Mouse (Mus musculus): ENCODE measurements around the gene Oaf. TPM values are rescaled to one million over a fixed set of nuclear protein-coding genes. Genes with fewer than 3 reads are reported as not detected.

The Oaf gene
- polyA plus RNA-seq, 1 experiment from 2014 or later = 12.6 TPM

DNA sequence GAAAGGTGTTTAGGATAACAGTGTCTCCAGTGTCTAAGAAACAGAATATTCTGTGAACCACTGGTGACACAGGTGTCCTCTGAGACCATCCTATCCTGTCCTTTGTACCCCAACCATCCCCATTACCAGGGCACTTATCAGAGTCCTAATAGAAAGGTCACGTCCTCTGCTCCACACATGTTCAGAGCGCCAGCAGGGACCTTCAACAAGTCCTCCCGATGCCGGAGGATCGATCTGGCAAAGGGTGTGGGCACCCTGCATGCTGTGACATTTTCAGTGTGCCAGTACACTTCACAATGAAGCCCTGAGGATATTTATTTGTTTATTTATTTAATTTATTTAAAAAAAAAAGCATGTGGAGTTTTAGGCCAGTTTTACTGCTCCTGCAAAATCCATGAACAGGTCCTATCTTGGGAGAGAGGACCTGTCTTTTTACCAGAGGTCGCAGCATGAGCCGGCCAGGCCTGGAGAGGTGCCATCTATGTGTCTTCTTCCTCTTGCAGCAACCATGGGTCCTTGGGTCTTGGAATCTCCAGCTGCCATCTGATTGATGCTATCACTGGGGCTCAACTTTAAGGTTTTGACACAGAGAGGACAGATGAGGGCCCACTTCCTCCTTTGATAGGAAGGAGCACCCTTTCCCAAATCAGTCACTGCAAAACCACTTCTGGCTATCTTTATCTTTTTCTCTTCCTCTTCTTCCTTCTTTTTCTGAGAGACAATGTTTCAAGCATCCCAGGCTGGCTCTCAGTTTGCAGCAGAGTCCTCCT lies 6.3 kb upstream of the Oaf start:
- no peak for DNase-seq (ENCODE audit: low spot score)

DNA sequence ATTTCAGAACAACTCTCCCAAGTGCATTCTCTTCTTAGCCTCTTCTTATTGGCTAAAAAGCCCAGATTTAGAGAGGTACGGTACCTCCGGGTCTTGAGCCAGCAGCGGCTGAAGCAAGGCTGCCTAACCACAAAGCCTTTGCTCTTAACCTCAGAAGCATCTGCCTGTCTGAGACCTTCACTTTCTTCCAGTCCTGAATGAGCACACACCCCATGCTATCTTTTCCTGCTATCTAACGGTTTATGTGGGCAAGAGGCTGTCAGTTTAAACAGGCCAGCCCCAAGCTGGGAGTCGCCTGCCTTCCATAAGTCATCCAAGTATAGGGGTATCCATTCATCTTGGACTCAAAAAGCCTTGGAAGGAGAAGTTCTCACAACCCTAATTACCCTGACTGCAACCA lies 2.7 kb upstream of the Oaf start:
- peak; percentile 50 for DNase-seq (ENCODE audit: low spot score)

DNA sequence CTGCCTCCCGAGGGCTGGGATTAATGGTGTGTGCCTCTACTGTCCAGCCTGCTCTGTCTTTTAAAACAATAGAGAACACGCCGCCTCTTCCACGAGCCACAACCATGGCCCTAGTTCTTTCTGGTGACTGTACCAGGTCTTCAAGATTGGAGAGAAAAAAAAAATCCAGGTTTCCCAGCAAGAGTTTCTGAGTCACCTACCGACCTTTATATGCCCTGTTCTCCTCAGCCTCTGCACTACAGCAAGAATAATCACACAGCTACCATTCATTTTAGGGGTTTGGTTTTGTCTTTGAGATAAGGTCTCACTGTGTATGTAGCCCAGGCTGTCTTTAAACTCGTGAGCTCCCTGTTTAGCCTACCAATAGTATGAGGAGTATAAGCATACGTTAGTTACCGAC lies 2.3 kb upstream of the Oaf start:
- DNase-seq (ENCODE audit: low spot score) = no peak

DNA sequence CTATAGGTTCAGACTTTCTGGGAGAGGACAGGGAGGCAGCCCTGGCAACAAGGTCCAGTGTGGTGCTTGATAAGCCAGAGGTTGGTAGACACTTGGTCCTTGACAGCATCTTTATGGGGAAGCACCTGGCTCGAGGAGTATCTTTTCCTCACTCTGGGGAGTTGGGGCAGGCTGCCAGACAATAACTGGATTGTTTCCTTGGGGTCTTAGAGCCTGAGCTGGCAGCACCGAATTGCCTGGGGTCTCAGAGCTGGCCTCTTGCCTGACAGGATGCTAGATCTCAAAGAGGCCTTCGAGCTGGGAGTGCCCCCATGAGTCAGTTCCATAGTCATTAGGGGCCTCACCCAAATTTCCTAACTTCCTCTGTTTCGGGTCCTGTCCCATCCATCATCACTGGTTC lies 1.6 kb upstream of the Oaf start:
- no peak for DNase-seq (ENCODE audit: low spot score)

DNA sequence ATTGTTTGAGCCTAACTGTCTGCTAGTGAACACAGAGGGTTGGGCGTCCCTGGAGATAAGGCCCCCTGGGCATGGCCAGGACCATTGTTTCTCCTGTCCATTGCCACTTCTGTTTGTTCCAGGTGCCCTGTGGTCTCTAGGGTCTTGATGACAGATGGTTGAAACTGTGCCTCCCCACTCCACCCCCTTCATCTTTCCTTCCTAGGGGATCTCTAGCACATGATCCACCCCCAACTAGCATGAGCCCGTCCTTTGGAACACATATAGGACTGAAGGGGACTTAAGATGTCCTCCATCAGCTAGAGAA lies 836 bp upstream of the Oaf start:
- DNase-seq (ENCODE audit: low spot score) = no peak

DNA sequence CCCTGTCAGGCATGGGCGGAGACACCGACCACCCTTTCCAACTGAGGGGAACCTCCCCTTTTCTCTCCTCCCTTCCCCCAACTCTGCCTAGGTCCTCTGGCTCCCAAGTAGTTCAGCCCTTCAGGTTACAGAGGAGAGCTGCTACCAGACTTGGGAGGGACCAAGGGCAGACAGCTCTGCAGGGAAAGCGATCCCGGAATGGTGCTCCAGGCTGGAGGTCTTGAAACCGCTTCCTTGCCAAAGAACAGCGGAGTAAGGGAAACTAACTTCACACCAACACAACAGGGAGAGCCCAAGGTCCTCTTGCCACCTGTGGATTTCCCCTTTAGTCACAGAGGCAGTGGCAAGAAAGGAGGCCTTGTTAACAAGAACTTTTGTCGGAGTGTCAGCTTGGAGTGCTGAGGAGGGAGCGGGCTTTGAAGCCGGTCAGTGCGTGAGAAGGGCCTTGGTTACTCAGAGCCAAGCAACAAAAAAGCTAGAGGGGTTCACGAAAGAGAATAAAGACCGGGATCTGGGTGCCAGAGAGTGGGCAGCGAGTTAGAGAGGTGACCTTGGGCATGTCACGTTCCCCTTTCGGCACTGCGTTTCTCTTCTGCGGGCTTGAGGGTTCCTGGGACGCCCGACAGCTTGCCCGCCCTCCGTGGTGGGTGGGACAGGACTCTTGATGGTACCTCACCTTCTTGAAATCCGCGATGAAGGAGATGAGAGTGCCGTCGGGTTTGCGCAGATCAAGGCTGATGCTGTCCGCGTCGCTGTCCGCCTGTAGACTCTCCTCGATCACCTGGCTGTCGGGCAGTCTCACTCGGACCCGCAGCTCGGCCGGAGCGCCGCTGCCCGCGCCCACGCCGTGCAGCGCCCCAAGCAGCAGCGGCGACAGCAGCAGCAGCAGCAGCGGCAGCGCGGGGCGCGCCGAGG lies 823 bp downstream of the Oaf start:
- DNase-seq (ENCODE audit: low spot score) = peak; percentile 11

DNA sequence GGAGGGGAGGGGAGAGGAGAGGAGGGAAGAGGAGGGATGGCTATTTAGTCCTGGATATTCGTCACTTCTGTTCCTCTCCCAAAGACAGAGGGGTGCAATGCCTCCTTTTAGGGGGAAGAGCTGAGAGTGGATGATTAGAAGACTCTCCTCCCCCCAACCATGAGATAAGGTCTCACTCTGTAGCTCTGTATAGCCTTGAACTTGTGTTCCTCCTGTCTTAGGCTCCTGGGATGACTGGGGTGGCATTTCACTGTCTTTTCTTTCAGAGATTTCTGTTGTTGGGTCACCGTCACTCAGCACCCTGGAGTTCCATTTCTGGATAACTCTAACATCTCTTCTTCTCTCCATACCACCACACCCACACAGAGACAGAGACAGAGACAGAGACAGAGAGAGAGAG lies 1.5 kb downstream of the Oaf start:
- no peak for DNase-seq (ENCODE audit: low spot score)

DNA sequence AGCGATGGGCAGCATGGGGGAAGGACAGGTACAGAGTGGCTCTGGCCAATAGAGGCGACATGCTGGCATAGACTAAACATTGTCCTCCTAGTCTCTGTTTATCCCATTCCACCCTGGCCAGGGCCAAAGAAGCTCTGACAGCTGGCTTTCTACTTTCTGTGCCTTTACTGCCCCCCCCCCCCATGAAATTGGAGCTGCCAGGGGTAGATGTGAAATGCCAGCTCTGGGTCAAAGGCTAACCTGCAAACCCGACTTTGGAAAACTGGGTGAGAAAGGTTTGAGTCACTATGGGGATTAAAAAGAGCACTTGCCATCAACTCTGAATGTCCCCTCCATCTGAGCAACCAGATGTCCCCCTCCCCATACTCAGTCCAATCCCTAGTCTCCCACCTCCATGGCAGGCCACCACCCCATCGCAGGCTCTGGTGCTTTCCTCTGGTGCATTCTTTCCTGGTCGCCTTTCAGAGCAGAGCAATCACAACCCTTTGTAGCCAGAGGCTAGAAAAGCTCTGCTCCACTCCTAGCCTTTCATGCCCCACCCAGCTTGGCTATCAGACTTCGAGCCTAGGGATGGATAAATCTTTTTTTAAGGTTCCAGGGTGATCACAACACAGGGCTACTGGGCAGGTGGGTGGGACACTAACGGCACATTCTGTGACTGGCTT lies 2.5 kb downstream of the Oaf start:
- DNase-seq (ENCODE audit: low spot score) = no peak

DNA sequence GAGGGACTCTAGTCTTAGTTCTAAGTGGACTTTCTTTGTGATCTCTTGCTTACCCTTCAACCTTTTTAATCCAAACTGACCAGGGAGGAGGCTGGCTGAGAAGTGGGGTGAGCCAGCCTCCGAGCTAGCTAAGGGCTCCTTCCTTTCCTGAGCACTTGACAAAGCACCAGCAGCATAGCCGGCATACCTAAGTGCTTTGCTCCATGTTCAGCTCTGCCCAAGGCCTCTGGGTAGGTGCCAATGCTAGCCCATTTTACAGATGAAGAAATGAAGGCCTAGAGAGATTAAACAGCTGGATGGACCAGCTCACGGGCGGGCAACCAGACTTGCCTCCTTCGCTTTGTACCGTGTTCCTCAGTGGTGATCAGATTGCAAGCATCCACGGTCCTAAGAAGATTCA lies 3.1 kb downstream of the Oaf start:
- DNase-seq (ENCODE audit: low spot score) = no peak

DNA sequence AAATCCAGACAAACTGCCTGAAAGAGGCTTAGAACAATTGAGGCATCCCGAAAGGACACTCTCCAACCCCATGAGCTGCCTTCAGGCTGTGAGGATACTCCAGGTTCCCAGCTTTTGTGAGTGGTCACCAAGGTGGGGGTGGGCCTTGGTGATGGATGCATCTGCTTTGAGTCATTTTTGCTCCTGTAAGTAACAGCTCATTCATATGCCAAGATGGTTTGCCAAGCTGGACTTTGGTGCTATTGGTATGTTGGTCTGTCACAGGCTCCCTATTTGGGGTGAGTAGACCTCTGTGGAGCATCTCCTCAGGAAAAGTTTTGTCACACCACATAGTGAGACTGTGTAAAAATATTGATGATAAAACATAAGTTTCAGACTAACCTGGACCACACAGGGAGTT lies 3.6 kb downstream of the Oaf start:
- no peak for DNase-seq (ENCODE audit: low spot score)

DNA sequence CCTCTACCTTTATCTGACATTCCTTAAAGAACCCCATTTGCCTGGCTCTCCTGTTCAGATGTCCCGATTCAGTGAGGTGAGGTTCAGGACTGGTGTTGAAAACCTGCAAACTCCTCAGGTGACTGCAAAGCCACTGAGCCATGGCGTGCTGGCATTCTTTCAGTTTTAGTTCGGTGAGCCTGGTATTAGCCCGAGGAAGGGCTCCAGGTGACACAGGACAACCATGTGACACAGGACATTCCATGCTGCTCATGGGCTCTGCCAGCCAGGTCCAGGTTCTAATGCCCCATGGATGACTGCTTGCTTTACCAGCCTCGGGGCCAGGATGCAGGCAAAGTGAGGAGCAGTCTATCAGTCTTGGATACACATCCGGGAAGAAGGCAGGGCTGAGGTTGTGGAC lies 4.4 kb downstream of the Oaf start:
- DNase-seq (ENCODE audit: low spot score) = no peak

DNA sequence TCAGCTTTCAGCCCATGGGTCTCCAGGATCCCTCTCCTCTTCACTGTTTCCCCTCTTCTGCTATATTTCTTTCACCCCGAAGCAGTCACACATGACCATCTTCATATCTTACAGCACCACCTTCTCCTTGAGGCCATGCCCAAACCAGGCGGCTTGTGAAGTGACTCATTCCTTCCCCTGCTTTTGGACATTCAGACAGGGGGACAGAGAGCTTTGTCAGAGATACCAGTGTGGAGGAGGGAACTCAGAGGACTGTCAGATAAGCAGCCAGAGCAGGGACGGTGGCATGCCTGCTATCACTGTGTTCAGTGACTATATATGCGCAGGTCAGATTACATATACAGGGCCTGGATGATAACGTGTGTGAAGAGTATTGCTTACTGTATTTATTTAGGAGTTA lies 5.2 kb downstream of the Oaf start:
- DNase-seq (ENCODE audit: low spot score) = no peak

DNA sequence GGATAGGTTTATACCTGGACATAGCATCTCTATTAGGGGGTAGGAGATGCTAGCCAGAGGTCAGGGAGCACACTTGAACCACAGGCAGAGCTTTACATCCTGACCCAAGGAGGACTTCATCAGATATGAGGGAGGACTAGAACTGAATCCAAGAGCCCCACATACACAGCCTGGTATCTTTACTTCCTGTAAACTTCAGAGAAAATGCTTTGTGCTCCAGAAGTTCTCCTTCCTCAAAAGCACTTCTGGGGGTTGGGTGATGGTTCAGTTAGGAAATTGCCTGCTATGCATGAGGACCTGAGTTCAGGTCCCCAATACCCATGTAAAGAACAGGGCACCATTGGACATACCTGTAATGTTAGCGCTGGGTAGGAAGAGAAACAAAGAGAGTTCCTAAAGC lies 6.2 kb downstream of the Oaf start:
- DNase-seq (ENCODE audit: low spot score) = no peak

DNA sequence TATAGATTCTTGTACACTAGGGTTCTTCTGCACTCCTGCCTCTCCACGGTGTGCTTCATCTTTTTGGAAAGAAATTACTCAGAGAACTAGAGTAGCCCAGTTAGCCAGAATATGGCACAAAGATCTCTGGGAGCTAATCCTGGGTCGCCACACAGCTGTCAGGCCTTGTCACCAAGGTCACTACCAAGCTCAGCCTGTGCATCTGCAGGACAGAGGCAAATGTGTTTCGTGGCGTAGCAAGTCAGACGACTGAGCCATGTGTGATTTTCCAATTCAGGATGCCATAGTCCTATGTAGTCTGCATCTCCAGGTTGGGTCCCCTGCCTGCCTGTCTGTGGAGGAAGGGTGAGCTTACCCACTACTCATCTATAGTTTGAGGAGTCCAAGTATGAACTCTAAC lies 6.7 kb downstream of the Oaf start:
- DNase-seq (ENCODE audit: low spot score) = no peak

DNA sequence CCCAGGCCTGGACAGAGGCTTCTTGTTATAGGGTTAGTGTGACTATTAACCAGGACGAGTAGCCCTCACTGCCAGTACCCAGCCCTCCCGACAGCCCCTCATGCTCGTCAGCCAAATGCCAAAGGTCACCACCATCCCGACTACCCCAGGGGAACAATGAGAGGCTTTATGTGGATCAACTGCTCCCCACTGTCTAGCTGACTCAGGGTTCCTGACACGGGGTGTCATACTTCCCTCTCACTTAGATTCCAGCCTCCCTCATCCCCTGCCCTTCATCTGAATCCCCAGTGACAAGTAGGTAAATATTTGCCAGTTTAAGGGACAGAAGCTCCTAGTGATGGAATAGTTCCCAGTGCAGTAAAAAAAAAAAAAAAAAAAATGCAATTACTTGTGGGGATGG lies 7.4 kb downstream of the Oaf start:
- no peak for DNase-seq (ENCODE audit: low spot score)

DNA sequence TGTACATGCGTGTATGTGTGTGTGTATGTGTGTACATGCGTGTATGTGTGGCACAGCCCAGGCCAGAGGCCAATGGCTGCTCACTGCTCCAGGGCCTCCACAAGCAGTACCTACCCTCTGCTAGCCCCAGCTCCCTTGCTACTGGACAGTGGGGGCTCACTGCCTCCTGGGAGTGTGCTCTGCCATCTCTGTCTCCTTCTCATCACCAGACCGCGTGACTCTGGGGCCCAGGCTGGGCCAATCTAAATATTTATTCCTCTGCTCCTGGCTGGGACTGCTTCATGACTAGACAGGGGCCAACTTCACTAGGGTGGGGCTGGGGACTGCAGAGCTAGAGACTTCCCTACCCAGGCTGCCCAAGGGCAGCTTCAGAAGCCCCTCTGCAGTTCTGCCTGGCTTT lies 7.9 kb downstream of the Oaf start:
- no peak for DNase-seq (ENCODE audit: low spot score)

DNA sequence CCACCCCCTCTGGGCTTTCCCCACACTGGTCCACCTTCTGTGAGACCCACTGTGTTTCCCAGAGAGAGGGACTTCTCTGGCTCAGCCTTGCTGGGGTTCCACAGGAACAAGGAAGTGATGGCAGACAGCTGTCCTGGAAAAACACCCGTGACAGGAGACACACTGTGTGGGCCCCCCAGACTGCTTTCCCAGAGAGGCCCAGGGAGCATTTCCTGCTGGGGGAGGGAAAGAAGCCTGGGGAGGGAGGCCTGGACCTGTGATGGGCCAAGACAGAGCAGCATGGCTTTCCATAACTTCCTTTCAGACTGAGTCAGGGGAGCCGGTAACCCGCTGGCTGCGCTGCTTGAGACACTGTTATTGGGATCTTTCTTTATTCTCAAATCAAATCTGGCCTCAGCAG lies 8.8 kb downstream of the Oaf start:
- DNase-seq (ENCODE audit: low spot score) = no peak

DNA sequence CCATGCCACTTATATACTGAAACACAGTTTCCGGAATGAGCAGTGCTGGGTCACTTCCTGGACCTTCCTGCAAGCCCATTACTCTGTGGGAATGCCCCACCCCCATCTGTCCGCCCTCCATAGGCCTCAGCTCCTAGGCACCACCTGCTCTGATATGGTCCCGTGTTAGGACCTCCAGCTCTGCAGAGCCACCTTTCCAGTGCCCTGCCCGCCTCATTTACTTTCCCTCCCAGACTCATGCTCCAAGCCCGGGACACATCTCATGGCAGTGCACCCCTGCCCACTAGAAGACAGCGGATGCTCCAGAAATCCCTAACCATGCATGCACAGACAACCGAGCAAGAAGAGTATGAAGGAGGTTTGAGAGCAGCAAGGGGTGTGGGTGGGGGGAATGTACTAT lies 9.7 kb downstream of the Oaf start:
- no peak for DNase-seq (ENCODE audit: low spot score)

DNA sequence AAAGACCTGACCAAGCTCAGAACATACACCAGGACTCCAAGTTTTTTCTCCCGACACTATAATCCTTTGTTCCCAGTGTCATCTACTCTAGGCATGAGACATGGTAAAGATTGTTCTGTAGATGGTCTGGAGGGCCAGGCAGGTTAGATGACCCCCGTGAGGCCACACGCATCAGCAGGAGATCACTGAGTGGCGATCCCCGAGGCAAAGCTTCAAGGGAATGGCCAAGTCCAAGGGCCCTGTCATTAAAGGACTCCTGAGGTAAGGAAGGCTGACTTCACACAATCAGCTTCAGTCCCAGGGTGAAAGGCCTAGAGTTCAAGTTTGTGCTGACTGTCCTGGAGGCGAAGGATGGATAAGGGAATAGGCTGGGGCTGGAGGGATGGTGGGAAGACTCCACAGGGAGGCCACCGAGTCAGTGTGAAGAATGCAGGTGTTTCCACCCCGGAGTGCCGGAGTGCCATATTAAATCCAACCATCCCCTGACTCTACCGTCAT lies 10.3 kb downstream of the Oaf start:
- DNase-seq (ENCODE audit: low spot score) = no peak

DNA sequence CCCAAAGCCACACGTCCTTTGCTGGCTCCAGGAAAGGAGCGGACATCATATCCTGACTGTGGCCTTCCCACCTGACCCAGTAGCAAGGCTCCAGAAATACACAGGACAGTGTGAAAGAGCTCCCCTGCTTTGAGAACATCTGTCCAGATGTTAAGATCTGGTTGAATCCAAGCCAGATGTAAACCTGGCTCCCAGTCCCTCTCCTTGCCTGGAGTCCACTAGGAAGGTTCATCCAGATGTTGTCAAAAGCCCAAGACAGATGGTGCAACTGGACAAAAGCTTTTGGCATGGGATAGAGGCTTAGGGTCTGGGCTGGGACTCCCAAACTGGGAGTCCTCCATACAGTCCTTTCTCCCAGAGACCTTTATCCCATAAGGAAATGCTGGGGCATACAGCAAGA lies 11.0 kb downstream of the Oaf start:
- no peak for DNase-seq (ENCODE audit: low spot score)

DNA sequence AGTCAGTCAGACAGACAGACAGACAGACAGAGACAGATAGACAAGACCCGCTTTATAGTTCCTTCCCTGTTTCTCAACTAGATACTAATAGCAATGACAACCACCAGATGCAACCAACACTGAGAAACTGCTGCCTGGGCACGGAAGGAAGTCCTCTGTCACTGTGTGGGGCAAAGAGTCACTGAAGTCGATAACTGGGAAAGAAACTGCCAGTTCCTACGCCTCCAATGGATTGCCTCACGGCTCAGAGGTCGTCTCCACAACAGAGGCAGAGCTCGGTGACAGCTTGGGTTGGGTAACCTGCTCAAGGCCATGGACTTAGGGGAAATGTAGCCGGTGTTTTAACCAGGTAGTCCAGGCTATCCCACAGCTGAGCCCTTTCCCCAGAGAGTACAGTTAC lies 12.1 kb downstream of the Oaf start:
- DNase-seq (ENCODE audit: low spot score) = no peak

DNA sequence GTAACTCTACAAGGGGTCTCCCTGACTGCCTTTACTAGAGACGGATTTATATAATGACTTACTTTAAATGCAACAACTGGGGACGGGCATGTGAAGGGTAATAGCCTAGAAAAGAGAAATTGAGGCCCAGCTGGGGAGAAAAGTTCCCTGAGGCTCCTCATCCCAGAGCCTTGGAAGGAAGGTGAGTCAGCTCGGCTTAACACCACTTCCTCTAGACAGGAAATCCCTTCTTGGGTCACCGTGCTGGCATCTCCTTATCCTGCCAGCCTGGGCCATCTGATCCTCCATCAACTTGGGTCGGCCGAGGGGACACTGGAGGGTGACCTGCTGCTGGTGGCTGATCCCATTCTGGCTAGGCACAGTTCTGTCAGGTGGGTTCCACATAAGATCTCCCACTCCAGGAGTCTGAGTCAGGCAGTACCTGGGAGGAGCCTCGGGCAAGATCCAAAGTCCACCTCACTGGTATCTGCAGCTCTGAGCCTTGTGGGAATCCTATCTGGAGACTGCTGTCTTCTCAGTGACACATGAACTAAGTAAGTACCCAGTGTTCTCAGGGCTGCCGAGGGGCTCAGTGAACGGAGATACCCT lies 13.0 kb downstream of the Oaf start:
- DNase-seq (ENCODE audit: low spot score) = no peak
